Mouse (Mus musculus): Measurements from ENCODE around the gene Ifrd2.

Gene Ifrd2

DNA sequence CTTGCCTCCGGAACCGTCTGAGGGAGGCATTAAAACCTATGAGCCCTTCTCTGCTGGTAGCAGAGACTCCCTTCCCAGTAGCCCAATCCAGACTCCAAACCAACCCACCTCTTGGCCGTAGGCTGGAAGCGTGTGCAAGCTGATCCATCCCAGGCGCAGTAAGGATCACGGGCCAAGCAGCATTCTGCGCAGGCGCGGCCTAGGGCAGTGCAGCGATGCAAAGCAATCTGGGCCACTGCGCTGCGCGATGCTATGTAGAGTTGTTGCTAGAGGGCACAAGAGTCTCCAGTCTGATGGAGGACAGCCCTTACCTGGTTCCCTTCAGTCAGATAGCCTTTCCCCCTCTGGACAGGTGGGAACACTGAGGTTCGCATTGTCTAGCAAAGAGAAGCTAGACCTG lies 12.4 kb downstream of the Ifrd2 start:
- DNase-seq (ENCODE audit: low read depth) = no peak

DNA sequence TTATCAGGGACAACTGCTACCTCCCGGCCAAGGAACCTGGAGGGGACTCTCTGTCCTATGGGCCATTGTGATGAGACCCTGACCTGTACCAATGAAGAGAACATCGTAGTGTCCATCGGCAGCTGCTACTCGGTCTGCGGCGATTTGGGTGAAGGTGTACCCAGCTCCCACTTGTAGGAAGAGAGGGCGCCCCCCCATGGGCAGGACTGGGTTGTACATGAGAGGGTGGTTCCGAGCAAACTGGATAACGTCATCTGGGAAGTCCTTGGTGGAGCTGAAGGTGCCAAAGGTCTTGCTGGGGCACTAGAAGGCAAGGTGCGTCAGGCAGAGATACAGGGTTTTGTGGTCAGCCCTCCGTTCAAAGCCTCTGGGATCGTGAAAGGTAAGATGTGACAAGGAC lies 13.3 kb downstream of the Ifrd2 start:
- no peak for DNase-seq (ENCODE audit: low read depth)

- DNase-seq (ENCODE audit: low read depth) = no peak
These were observed 13.8 kb downstream of the Ifrd2 start for GRCm38 (mm10) chr9:107601275-107601674.

DNA sequence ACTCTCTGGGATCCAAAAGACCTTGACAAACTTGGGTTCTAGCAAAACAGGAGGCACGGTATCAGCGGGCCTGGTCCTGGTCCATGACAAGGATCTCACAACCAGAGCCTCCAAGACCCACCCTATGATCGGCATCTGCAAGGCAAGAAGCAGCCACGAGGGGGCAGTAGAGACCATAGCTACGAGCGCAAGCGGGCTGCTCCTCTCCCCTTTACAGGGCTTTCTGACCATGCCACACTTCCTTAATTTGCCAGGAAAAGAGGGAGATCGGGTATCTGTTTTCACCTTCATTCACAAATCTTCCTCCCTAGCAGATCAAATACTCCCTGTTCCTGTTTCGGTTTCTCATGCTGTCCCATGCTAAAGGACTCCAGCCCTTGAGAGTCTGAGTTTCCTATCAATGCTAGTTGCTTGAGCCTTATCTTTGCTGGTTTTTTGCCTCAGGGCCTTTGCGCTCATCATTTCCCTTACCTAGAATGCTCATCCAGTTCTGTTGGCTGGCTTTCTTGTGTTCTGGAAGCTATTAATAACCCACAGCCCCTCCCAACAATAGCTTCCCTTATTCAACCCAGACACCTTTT lies 14.7 kb downstream of the Ifrd2 start:
- peak; percentile 78 for DNase-seq (ENCODE audit: low read depth)

DNA sequence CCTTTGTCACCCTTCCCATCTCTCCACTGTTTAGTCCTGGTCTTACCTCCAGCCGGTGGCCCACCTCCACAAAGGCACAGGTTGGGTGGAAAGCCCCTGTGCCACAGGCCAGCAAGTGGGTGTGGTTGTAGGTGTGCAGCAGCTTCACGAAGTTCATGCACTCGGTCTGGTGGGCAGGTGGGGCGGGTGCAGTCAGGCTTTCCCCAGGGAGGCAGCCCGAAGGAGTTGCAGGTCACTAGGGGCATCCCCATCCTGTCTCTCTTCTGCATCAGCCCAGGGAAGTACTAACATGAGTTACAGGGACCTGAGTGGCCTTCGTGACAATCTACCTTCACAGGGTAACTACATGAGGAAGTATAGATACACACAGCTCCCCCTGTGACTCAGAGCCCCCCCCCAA lies 15.8 kb downstream of the Ifrd2 start:
- DNase-seq (ENCODE audit: low read depth) = no peak

- DNase-seq (ENCODE audit: low read depth) = no peak
These were observed 17.7 kb downstream of the Ifrd2 start for GRCm38 (mm10) chr9:107605041-107605661.

- DNase-seq (ENCODE audit: low read depth) = no peak
These were observed 19.1 kb downstream of the Ifrd2 start for GRCm38 (mm10) chr9:107606591-107606990.

GRCm38 (mm10) chr9:107607036-107607435 lies 19.6 kb downstream of the Ifrd2 start:
- no peak for DNase-seq (ENCODE audit: low read depth)

DNA sequence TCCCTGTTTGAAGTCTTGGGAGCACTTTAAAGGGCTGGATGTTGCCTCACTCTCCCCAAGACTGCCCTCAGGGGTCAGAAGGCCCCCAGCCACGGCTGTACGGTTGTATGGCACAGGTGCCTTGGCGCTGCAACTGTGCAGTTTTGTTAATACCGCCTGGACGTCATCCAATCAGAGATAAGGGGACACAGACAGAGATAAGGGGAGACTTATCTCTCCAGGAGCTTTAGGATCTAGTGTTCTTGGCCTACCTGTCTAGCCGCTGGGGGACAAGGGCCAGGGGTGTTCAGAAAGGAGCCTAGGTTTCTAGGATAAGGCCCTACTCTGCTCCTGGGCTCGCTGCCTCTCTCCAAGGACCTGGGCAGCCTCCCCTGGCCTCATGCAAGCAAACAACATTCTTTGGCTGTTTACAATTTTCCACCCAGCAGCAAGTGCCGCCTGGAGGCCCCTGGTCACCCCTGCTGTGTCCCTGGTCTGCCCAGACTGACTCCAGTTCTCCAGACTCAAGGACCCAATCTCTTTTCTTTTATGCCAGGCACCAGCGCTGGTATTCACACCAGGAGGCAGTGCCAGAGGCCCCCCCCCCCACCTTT lies 20.3 kb downstream of the Ifrd2 start:
- DNase-seq (ENCODE audit: low read depth) = no peak

DNA sequence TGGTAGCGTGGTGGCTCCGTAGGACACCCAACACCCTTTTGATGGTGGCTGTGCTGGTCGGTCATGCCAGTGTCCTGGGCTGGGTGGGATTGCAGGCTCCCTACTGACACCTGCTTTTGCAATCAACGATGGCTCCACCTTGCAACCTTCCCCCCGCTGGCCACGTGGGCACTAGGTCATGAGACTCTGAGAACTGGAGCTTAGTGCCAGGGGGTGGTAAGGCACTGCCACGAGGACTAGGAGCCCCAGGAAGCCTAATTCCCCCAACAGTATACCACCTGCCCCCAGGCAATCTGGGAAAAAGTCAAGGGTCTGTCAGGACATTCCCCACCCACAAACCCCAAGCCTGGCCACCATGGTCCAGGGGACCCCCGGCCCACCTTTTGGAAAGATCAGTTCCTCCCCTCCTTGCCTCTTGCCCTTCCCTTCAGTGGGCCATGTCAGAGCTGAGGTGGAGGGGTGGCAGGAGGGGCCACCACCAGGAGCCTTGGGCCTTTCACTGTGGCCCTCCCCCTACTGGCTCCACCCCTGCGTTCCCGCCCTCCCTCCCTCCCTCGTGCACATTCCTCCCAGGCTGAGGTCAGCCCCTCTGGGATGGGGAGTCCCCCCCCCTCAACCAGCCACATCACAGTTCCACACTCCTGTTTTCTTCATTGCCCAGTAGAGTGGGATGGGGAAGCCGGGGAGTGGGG lies 21.4 kb downstream of the Ifrd2 start, which contains the start of gene Sema3b:
Gene Sema3b (minus strand): TSS at position 489 of the 692 bp plus-strand sequence.
- DNase-seq (ENCODE audit: low read depth) = no peak

DNA sequence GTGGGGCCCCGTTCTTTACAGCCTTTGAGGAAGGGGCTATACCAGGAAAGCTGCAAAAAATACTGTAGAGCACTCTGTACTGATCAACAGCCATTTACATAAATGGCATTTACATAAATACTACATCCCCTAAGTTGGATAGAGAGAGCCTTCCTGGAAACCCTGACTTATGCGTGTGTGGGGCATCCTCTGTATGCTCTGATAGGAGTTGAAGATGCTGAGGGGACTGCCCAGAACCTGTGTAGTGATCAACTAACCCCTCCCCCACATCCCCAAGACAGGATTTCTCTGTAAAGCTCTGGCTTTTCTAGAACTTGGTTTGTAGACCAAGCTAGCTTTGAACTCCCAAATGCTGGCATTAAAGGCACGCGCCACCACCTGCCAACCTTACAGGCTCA lies 22.0 kb downstream of the Ifrd2 start:
- no peak for DNase-seq (ENCODE audit: low read depth)

GRCm38 (mm10) chr9:107611456-107612190 lies 24.2 kb downstream of the Ifrd2 start:
- DNase-seq (ENCODE audit: low read depth) = no peak

DNA sequence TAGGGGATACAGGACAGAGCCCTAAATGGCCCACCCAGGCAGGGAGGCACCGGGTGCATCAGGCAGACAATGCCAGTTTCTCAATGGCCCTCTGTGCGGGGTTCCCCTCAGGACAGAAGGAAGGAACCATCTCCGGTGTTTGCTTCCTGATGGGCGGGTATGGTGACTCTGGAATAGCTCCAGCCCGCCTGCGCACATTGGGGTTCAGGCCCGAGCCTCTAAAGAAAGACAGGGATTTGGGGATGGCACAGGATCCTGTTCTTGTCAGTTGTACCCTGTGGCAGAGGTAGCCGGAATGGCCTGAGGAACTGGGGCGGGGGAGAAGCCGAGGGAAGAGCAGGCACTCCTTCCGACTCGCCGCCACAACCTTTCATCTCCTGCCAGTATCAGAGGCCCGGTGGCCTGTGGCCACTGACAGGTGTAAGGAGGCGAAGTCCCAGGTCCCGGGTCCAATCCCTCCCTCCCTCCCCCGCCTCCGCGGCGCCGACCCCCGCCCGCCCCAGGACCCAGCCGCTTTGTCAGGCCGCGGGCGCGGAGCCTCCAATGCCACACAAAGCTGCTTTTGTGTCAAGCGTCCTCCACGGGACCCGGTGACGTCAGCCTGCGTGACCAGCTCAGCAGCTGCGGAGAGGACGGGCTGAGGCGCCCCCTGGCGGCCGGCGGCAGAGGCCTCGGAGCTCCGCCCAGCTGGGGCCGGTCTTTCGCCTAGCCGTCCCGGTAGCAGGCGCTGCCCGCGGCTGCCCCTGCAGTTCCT lies 24.9 kb downstream of the Ifrd2 start:
- DNase-seq (ENCODE audit: low read depth) = peak; percentile 96

DNA sequence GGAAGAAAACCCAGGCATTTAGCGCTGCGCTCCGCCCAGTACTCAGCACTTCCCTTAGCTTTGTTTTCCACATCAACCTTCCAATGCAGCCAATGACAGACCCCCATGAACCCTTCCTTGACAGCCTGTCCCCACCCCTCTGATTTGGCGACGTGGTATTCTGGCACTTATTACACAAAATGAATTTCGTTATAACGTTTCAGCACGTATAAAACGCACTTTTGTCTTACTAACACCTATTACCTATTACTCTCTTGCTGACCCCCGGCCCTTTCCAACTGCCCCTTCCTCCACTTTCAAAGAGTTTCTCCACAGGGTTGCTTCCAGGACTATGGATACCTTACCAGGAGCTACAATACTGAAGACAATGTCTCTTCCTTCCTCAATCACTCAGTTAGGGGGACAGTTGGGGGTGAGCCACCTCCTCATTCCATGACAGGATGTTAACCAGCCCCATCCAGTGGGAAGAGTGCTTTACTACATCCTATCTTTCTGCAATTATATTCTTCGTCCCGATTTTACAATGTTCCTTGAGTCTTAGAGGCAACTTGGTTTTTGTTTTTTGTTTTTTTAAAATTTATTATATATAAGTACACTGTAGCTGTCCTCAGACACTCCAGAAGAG lies 25.6 kb downstream of the Ifrd2 start:
- no peak for DNase-seq (ENCODE audit: low read depth)

- no peak for DNase-seq (ENCODE audit: low read depth)
These were observed 27.6 kb downstream of the Ifrd2 start for GRCm38 (mm10) chr9:107615035-107615434.

DNA sequence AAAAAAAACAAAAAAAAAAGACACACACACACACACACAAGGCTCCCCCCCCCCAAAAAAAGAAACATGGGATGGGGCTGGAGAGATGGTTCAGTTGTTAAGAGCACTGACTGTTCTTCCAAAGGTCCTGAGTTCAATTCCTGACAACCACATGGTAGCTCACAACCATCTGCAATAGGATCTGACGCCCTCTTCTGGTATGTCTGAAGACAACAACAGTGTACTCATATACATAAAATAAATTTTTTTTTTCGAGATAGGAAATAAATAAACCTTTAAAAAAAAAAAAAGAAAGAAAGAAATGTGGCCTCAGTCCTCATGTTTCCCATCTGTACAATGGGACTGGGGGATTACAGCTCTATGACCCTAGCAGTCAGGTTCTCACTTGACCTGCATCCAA lies 30.0 kb downstream of the Ifrd2 start:
- no peak for DNase-seq (ENCODE audit: low read depth)

GRCm38 (mm10) chr9:107618098-107618497 lies 30.7 kb downstream of the Ifrd2 start:
- DNase-seq (ENCODE audit: low read depth) = no peak

DNA sequence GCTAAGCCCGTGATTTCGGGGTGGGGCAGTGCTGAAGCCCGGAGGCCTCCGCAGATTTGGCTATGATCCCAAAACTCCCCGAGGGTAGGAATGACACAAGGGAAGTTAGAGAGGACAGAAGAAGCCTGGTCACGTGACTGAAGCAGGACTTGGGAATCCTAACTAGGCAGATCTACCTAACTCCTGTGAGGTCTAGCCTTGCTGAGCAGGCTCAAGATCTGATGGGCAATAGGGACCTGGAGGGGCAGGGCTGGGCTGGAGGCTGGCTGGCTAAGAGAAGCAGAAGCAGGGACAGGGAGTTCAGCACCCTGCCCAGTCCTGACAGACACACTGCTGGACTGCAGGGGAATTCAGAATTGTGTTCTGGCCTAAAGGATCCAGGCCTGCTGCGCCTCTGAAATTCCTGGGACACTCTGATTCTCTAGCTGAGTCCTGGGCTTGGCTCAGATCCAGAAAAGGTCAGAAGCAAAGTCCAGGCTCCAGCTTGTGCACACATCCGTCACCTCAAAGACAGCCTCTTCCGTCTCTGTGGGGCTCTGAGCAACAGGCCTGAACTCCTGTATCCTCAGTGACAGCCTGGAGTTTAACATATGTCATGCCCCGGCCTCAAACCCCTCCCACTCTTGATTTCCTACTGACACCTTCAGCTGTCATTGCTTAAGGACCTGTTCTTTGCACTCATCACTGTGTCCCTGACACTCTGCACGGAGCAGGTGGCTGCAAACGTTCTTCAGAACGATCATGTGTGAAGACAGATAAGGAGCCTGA lies 31.5 kb downstream of the Ifrd2 start:
- DNase-seq (ENCODE audit: low read depth) = no peak

DNA sequence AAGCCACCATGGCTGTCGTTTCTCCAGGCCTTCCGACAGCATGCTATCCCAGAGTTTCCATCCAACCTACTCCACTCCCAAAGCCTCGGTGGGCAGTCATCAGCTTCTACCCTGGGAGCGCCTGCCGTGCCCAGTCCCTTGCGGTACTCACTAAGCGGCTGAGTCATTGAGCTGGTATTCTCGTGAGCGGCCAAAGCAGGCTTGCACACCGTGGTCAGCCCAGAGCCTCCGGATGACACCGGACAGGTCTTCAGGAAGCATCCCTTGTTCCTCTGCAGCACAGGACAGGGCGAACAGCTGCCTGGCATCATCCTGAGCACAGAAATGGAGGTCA lies 32.1 kb downstream of the Ifrd2 start:
- DNase-seq (ENCODE audit: low read depth) = no peak

DNA sequence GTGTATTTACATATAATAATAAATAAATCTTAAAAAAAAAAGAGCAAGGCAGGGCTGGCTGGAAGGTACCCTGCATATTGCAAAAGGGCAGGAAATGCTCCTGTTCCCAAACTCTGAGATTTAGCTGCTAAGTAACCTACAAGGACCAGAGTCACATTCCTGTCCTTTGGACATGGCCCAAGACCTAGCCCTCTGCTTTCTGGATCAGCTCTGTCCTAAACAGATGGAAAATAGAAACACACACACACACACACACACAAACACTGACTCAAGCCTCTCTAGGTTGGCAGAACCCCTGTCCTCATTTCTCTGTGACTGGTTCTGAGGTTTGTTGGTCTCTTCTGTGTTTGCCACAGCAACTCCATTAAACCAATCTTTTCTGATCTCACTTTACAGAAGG lies 33.5 kb downstream of the Ifrd2 start:
- DNase-seq (ENCODE audit: low read depth) = no peak

DNA sequence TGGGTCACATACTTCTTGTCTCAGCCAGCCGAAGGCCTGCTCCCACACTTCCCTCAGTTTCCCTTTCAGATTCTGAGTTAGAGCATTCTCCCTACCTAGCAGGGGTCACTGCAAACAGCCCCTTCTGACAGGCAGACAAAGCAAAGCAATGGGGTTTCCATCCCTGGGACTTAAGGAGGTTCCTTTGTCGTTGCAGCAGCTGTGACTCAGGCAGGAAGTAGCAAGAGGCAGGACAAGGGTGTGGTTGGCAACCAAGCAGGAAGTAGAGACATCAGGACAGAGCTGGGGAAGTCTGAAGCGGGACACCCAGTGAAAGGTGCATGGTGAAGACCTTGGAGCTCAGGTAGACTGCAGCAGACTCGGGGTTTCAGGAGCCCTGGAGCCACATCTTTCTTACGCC lies 37.1 kb downstream of the Ifrd2 start:
- no peak for DNase-seq (ENCODE audit: low read depth)
